In the genomic region with DNA sequence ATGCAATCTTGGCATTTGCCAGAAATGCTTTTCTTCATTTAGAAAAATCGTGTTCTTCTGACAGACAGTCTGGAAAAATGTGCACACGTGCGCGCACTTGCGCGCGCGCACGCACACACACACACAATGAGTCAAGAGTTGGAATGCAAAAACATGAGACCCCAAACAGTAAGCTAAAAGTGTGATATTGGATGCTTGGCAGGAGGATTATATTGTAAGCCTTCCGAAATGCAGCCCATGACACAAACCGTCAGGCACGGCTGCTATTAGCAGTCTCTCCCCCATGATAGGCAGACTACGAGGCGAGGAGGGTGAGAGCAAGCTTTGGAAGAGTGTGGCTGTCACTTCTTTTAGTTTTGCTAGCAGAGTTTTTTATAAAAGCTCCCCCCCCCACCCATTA, we compare ENCODE assay signal across 8 mouse cellular contexts.
DNase-seq lines count a peak whose midpoint lies in the region; ATAC-seq lines count a peak whose summit lies in the region.

No protein-coding gene starts in this region.

- H3K4me1 ChIP-seq in forebrain, embryonic 15.5 days: peaks cover 12% of the 10 kb centered on the region
- H3K4me1 ChIP-seq in midbrain, embryonic 15.5 days: peaks cover 10% of the 10 kb centered on the region

- H3K36me3 ChIP-seq in forebrain, embryonic 15.5 days: no peaks in the 10 kb centered on the region
- no peaks in the 10 kb centered on the region for H3K36me3 ChIP-seq in midbrain, embryonic 15.5 days (replicated peaks)

- peak overlapping the region; percentile 64 for H3K4me2 ChIP-seq in forebrain, embryonic 15.5 days (replicated peaks)
- peak overlapping the region; percentile 36 for H3K4me2 ChIP-seq in midbrain, embryonic 15.5 days

- intact Hi-C loops in left cerebral cortex, postnatal 14 days (cut with DNase I): no loop called here

- WGBS in forebrain, embryonic 15.5 days: 19% methylated on average over 14 of the region's 14 CpGs
- WGBS in midbrain, embryonic 15.5 days: 42% methylated on average over 14 of the region's 14 CpGs

- 0 out of 2 replicates have a peak overlapping the region, but pooled peaks have one; percentile 25 for H3K27ac ChIP-seq in forebrain, embryonic 15.5 days (replicated peaks)
- H3K27ac ChIP-seq in midbrain, embryonic 15.5 days: no peak overlapping the region

- peak overlapping the region; percentile 42 for H3K4me3 ChIP-seq in forebrain, embryonic 15.5 days
- H3K4me3 ChIP-seq in midbrain, embryonic 15.5 days: peak overlapping the region; percentile 20

- DNase-seq in left cerebral cortex, postnatal 14 days (ENCODE audit: low spot score in 2 of 2): peak; percentile 16 to 34
- DNase-seq in left cerebral cortex, adult 8-10 months (ENCODE audit: low spot score in 2 of 2): no peak
- DNase-seq in embryo, embryonic 9.5 days (ENCODE audit: extremely low spot score): peak; percentile 24
- DNase-seq in layer of hippocampus, postnatal 25 days (ENCODE audit: extremely low spot score in 1 of 2, low spot score in 1 of 2): no peak
- no peak for DNase-seq in gastrocnemius, postnatal 10 days

- peak; percentile 82 for ATAC-seq in forebrain, embryonic 15.5 days (replicated peaks)
- ATAC-seq in midbrain, embryonic 15.5 days (replicated peaks): peak; percentile 63; the same call in 1 of the 2 replicates
- ATAC-seq in erythroblast, adult 5-6 weeks (replicated peaks; ENCODE audit: low FRiP score, poor library complexity, severe bottlenecking): no peak

- H3K9ac ChIP-seq in forebrain, embryonic 15.5 days (replicated peaks): peak overlapping the region; percentile 51
- H3K9ac ChIP-seq in midbrain, embryonic 15.5 days: no peak overlapping the region

- no peaks in the 10 kb centered on the region for H3K27me3 ChIP-seq in forebrain, embryonic 15.5 days
- no peaks in the 10 kb centered on the region for H3K27me3 ChIP-seq in midbrain, embryonic 15.5 days (replicated peaks)

- H3K9me3 ChIP-seq in forebrain, embryonic 15.5 days: no peaks in the 10 kb centered on the region
- no peaks in the 10 kb centered on the region for H3K9me3 ChIP-seq in midbrain, embryonic 15.5 days

Comparison
In these comparisons a context has a peak if more than half of its experiments do, and no peak if none do; other contexts are left out.
1. DNase-seq: peak in left cerebral cortex, postnatal 14 days (2 of 2) and embryo, embryonic 9.5 days (single experiment); none in left cerebral cortex, adult 8-10 months (0 of 2), layer of hippocampus, postnatal 25 days (0 of 2) and gastrocnemius, postnatal 10 days (single experiment).